Mouse (Mus musculus) fibroblast of lung, adult 2 months (primary cell): ENCODE data around the gene BC049762.
A peak's percentile ranks its signal among the peaks of the same experiment; 100 is the strongest.

ENCODE experiments used
- DNase-seq: peaks from one replicate; pipeline ENCODE4 v3.0.0-alpha.2; 2011; ENCODE audit warnings: low read depth

The BC049762 gene

DNA sequence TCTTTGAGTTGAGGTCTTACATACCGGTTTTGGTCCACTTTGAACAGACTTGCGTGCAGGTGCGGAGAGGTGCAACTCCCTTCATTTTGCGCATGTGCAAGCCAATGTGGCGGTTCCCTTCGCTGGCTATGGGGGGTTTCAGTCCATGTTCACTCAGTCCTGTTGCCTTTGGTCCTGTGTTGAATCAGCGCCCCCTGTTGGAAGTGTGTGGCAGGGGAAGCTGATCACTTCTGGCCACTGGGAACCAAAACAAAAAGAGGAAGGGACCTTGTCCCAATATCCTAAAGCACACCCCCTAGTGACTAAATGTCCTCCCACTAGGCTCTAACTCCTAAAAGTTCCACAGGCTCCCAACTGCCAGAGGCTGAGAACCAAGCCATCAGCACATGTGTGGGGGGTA is 48.8 kb downstream of the BC049762 start:
- DNase-seq: no peak

DNA sequence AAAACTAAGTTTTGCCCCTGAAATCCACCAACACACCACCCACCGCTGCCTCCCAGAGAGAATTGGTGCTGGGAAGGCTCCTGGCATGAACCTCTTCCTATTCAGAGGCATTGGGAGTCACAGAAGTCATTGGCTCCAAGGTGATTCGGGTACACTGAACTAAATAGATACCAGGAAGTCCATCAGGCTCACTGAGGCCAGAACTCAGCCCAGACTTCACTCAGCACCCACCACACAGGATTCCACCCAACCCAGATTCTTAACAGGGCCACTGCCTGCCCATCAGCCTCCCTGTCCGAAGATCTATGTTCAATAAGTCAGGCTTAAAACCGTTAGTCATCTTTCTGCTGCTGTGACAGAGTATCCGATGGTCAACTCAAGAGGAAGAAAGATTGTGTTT is 51.4 kb downstream of the BC049762 start:
- no peak for DNase-seq

DNA sequence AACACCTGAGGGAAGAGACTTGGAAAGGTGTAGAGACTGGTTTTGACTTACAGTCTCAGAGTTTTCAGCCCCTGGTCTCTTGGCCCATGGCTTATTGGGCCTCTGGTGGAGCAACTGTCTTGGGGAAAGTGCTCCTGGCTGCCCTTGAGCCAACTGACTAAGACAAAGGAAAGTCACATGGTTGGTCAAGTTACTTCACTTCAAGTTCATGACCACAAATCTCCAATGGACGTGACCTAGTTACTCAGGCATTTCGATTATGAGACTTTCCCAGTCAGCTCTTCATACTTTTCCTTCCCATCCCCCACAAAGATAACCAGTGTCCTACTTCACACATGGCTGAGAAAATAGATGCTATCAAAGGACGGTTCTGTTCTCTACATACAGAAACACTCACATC is 55.1 kb downstream of the BC049762 start:
- DNase-seq: peak; percentile 33
